Comparison of ENCODE assay signal across 9 mouse cellular contexts in the genomic region with DNA sequence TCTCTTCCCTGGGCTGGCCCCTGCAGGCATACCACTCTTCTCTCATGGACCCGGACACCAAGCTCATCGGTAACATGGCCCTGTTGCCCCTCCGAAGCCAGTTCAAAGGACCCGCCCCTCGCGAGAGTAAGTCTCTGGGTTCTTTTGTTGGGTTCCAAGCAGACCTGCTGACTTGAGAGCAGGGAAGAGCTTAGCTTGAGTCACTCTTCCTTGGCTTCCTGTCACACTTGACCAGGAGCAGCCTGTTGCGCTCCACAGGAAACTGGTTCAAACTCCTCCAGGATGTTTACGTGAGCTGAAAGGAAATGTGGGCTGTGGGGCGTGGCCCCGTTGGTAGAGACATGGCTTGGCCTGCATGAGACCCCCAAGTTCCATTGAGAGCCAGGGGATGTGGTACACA. TPM values are rescaled to one million over a fixed set of nuclear protein-coding genes. Genes with fewer than 3 reads are reported as not detected.
A peak's percentile ranks its signal among the peaks of the same experiment; 100 is the strongest.
DNase-seq lines count a peak whose midpoint lies in the region; ATAC-seq and TF ChIP-seq lines count a peak whose summit lies in the region.
"Had no signal": no experiment of that assay in that cellular context is flagged by ENCODE, and none has a peak within 500 bp of the region (broad histone marks: within the 10 kb centered on the region; RNA-seq: fewer than 3 reads in every experiment).

No protein-coding gene starts in this region.

- peak overlapping the region; percentile 59 for H3K4me3 ChIP-seq in E14TG2a.4 (replicated peaks; ENCODE audit: low read length)
- no peak overlapping the region for H3K4me3 ChIP-seq in heart, embryonic 13.5 days
- no peak overlapping the region for H3K4me3 ChIP-seq in midbrain, embryonic 15.5 days
- no peak overlapping the region for H3K4me3 ChIP-seq in hindbrain, postnatal 0 days (ENCODE audit: low read length)
- H3K4me3 ChIP-seq: limb, embryonic 13.5 days had no signal

- peak; percentile 41 for DNase-seq in adrenal gland, postnatal 10 days
- DNase-seq in adrenal gland, adult 18-20 months (ENCODE audit: low spot score in 2 of 2): no peak
- peak; percentile 76 to 85 for DNase-seq in kidney, postnatal 36 days
- DNase-seq in hindbrain, postnatal 0 days (ENCODE audit: low spot score): no peak
- DNase-seq in right cerebral cortex, postnatal 4 days: no peak

- peaks cover 65% of the 10 kb centered on the region for H3K4me1 ChIP-seq in E14TG2a.4 (replicated peaks; ENCODE audit: low read depth, low read length)
- peaks cover 40% of the 10 kb centered on the region for H3K4me1 ChIP-seq in heart, embryonic 13.5 days
- peaks cover 16% of the 10 kb centered on the region for H3K4me1 ChIP-seq in midbrain, embryonic 15.5 days
- H3K4me1 ChIP-seq in hindbrain, postnatal 0 days (ENCODE audit: insufficient read depth, low read length): no peaks in the 10 kb centered on the region

- no peaks in the 10 kb centered on the region for H3K9me3 ChIP-seq in E14TG2a.4 (ENCODE audit: low read length)
- H3K9me3 ChIP-seq in heart, embryonic 13.5 days: no peaks in the 10 kb centered on the region
- H3K9me3 ChIP-seq in midbrain, embryonic 15.5 days: no peaks in the 10 kb centered on the region
- no peaks in the 10 kb centered on the region for H3K9me3 ChIP-seq in hindbrain, postnatal 0 days (ENCODE audit: low read length)
- H3K9me3 ChIP-seq: limb, embryonic 13.5 days had no signal

- ATAC-seq in heart, embryonic 13.5 days (ENCODE audit: extremely low read depth, insufficient number of reproducible peaks, low FRiP score, low TSS enrichment): no peak
- ATAC-seq in midbrain, embryonic 15.5 days (replicated peaks): no peak
- no peak for ATAC-seq in hindbrain, postnatal 0 days

- H3K4me2 ChIP-seq in heart, embryonic 13.5 days: 0 out of 2 replicates have a peak overlapping the region, but pooled peaks have one; percentile 9
- H3K4me2 ChIP-seq in midbrain, embryonic 15.5 days: no peak overlapping the region
- no peak overlapping the region for H3K4me2 ChIP-seq in hindbrain, postnatal 0 days (ENCODE audit: low read depth, low read length)
- H3K4me2 ChIP-seq: limb, embryonic 13.5 days had no signal

- TF ChIP-seq CTCF in E14TG2a.4 (conservative IDR thresholded peaks at IDR 0.05; ENCODE audit: low read length): no peak
- TF ChIP-seq CTCF in hindbrain, postnatal 0 days (IDR thresholded peaks at IDR 0.05; ENCODE audit: low read depth): no peak

- no peaks in the 10 kb centered on the region for H3K27me3 ChIP-seq in E14TG2a.4 (ENCODE audit: insufficient read depth, low read length)
- no peaks in the 10 kb centered on the region for H3K27me3 ChIP-seq in heart, embryonic 13.5 days (replicated peaks)
- H3K27me3 ChIP-seq in midbrain, embryonic 15.5 days (replicated peaks): no peaks in the 10 kb centered on the region
- no peaks in the 10 kb centered on the region for H3K27me3 ChIP-seq in hindbrain, postnatal 0 days (ENCODE audit: insufficient read depth, low read length)
- H3K27me3 ChIP-seq: limb, embryonic 13.5 days had no signal

- H3K9ac ChIP-seq in heart, embryonic 13.5 days: no peak overlapping the region
- H3K9ac ChIP-seq in midbrain, embryonic 15.5 days: no peak overlapping the region
- H3K9ac ChIP-seq in hindbrain, postnatal 0 days (replicated peaks; ENCODE audit: low read length): no peak overlapping the region
- H3K9ac ChIP-seq: limb, embryonic 13.5 days had no signal

- 70% methylated on average over 10 of the region's 10 CpGs for WGBS in heart, embryonic 13.5 days
- 89% methylated on average over 10 of the region's 10 CpGs for WGBS in midbrain, embryonic 15.5 days
- WGBS in hindbrain, postnatal 0 days: 88% methylated on average over 10 of the region's 10 CpGs

- H3K27ac ChIP-seq in heart, embryonic 13.5 days (replicated peaks): peak overlapping the region; percentile 80
- no peak overlapping the region for H3K27ac ChIP-seq in midbrain, embryonic 15.5 days
- H3K27ac ChIP-seq in hindbrain, postnatal 0 days: no peak overlapping the region
- H3K27ac ChIP-seq: limb, embryonic 13.5 days had no signal

- H3K36me3 ChIP-seq in E14TG2a.4 (ENCODE audit: insufficient read depth, low read length): peaks cover 63% of the 10 kb centered on the region
- peaks cover 55% of the 10 kb centered on the region for H3K36me3 ChIP-seq in heart, embryonic 13.5 days
- H3K36me3 ChIP-seq in midbrain, embryonic 15.5 days (replicated peaks): peaks cover 5% of the 10 kb centered on the region; the same call in 1 of the 2 replicates
- H3K36me3 ChIP-seq in hindbrain, postnatal 0 days (ENCODE audit: insufficient read depth, low read length): peaks cover 17% of the 10 kb centered on the region

RNA-seq across cellular contexts. Expression of gene Arpc3, which starts 5.1 kb away (rescaled TPM):
- total RNA-seq in adrenal gland, postnatal 10 days (2021): 100 to 1,000 TPM; 164 to 207 TPM
- 100 to 1,000 TPM; 238 to 281 TPM for total RNA-seq in adrenal gland, adult 18-20 months (2021)
- 99.1 and 114 TPM in 2 replicates for polyA plus RNA-seq in heart, embryonic 13.5 days (2015; fragmentation: Nextera tagmentation; extraction: Ambion mirVana)
- polyA plus RNA-seq in midbrain, embryonic 15.5 days (2015; fragmentation: Nextera tagmentation; extraction: Ambion mirVana): 146 and 148 TPM in 2 replicates
- total RNA-seq in hindbrain, postnatal 0 days (2014; rRNA removed): 141 and 163 TPM in 2 replicates
- 133 and 144 TPM in 2 replicates for polyA plus RNA-seq in hindbrain, postnatal 0 days (2015; fragmentation: Nextera tagmentation; extraction: Ambion mirVana)

RNA-seq across cellular contexts. Expression of gene Fam216a, which starts 24.6 kb away (rescaled TPM):
- 10 to 100 TPM; 30.3 to 32.7 TPM for total RNA-seq in adrenal gland, postnatal 10 days (2021)
- 10 to 100 TPM; 22.5 to 31.1 TPM for total RNA-seq in adrenal gland, adult 18-20 months (2021)
- 55.5 and 56.8 TPM in 2 replicates for polyA plus RNA-seq in heart, embryonic 13.5 days (2015; fragmentation: Nextera tagmentation; extraction: Ambion mirVana)
- polyA plus RNA-seq in midbrain, embryonic 15.5 days (2015; fragmentation: Nextera tagmentation; extraction: Ambion mirVana): 149 and 162 TPM in 2 replicates
- 107 and 121 TPM in 2 replicates for total RNA-seq in hindbrain, postnatal 0 days (2014; rRNA removed)
- 138 and 140 TPM in 2 replicates for polyA plus RNA-seq in hindbrain, postnatal 0 days (2015; fragmentation: Nextera tagmentation; extraction: Ambion mirVana)

RNA-seq across cellular contexts. Expression of gene Anapc7, which starts 24.7 kb away (rescaled TPM):
- 10 to 100 TPM; 46.8 to 50.1 TPM for total RNA-seq in adrenal gland, postnatal 10 days (2021)
- total RNA-seq in adrenal gland, adult 18-20 months (2021): 10 to 100 TPM; 42.2 to 51.8 TPM
- polyA plus RNA-seq in heart, embryonic 13.5 days (2015; fragmentation: Nextera tagmentation; extraction: Ambion mirVana): 35.5 and 36.4 TPM in 2 replicates
- 51.2 and 54.5 TPM in 2 replicates for polyA plus RNA-seq in midbrain, embryonic 15.5 days (2015; fragmentation: Nextera tagmentation; extraction: Ambion mirVana)
- 26.1 and 32.0 TPM in 2 replicates for total RNA-seq in hindbrain, postnatal 0 days (2014; rRNA removed)
- polyA plus RNA-seq in hindbrain, postnatal 0 days (2015; fragmentation: Nextera tagmentation; extraction: Ambion mirVana): 44.0 and 44.6 TPM in 2 replicates

RNA-seq across cellular contexts. Expression of gene Gpn3, which starts 25.1 kb away (rescaled TPM):
- total RNA-seq in adrenal gland, postnatal 10 days (2021): 10 to 100 TPM; 27.2 to 33.8 TPM
- total RNA-seq in adrenal gland, adult 18-20 months (2021): 10 to 100 TPM; 29.7 to 34.9 TPM
- 54.4 and 59.9 TPM in 2 replicates for polyA plus RNA-seq in heart, embryonic 13.5 days (2015; fragmentation: Nextera tagmentation; extraction: Ambion mirVana)
- polyA plus RNA-seq in midbrain, embryonic 15.5 days (2015; fragmentation: Nextera tagmentation; extraction: Ambion mirVana): 42.9 and 47.7 TPM in 2 replicates
- total RNA-seq in hindbrain, postnatal 0 days (2014; rRNA removed): 19.5 and 49.9 TPM in 2 replicates
- polyA plus RNA-seq in hindbrain, postnatal 0 days (2015; fragmentation: Nextera tagmentation; extraction: Ambion mirVana): 43.0 and 44.3 TPM in 2 replicates

RNA-seq across cellular contexts. Expression of gene Vps29, which starts 42.6 kb away (rescaled TPM):
- total RNA-seq in adrenal gland, postnatal 10 days (2021): 100 to 1,000 TPM; 121 to 131 TPM
- total RNA-seq in adrenal gland, adult 18-20 months (2021): 100 to 1,000 TPM; 150 to 156 TPM
- 214 and 236 TPM in 2 replicates for polyA plus RNA-seq in heart, embryonic 13.5 days (2015; fragmentation: Nextera tagmentation; extraction: Ambion mirVana)
- 268 and 286 TPM in 2 replicates for polyA plus RNA-seq in midbrain, embryonic 15.5 days (2015; fragmentation: Nextera tagmentation; extraction: Ambion mirVana)
- 90.5 and 111 TPM in 2 replicates for total RNA-seq in hindbrain, postnatal 0 days (2014; rRNA removed)
- polyA plus RNA-seq in hindbrain, postnatal 0 days (2015; fragmentation: Nextera tagmentation; extraction: Ambion mirVana): 344 and 353 TPM in 2 replicates

Comparison
In these comparisons a context has a peak if more than half of its experiments do, and no peak if none do; other contexts are left out.
1. DNase-seq: peak in adrenal gland, postnatal 10 days (single experiment) and kidney, postnatal 36 days (2 of 2); none in adrenal gland, adult 18-20 months (0 of 2), hindbrain, postnatal 0 days (single experiment) and right cerebral cortex, postnatal 4 days (single experiment).